Mouse (Mus musculus) left cerebral cortex, adult 11 months (tissue): ENCODE measurements at regions not wholly inside any gene's neighbourhood (a gene's known extent, or its start where the extent isn't known, plus 50 kb on each side); places are given as distances from the start of the nearest gene placed in this dataset.

ENCODE experiments used
- DNase-seq: peaks from one replicate; pipeline ENCODE4 v3.0.0; 2022; ENCODE audit warnings: low spot score

DNA sequence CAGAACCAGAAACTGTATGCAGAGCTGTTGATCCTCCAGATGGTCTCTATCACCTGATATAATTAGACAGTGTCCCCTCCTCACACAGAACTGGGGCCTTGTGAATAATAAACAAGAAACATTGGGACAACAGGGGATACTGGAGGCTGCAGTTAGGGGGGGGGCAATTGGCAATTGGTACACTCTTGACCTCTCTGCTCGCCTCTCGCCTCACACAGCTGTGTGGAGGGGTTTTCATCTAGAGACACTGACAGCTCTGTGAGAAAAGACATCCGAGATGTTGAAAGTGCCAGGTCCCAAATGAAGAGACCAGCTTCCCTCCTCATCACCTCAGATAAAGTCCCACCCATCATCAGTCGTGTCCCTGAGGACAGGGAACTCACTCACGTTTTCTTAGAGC, 277.7 kb upstream of the Xylt1 start:
- DNase-seq, result no peak

DNA sequence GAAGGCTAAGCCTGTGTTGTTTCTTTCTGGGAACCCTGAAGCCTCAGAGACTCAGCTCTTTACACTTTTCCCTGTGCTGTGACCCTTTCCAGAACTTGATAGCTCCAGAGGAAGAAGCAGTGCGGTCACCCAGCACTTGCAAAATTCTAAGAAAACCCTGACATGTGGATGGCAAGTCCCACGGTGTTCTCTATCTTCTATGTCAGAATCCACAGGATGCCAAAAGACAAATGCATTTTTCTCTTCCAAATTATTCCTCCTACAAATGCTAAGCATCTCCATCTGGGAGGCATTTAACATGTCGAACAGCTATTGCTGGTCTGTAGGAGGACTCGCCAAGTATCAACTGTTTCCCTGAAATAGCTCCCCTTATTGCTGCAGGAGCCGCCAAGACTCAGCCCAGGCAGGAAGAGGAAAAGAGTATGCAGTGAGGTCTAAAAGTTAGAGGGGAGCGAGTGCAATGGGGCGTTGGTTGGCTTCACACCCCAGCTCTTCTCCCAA, 274.0 kb upstream of the Xylt1 start:
- DNase-seq, result peak; percentile 74

DNA sequence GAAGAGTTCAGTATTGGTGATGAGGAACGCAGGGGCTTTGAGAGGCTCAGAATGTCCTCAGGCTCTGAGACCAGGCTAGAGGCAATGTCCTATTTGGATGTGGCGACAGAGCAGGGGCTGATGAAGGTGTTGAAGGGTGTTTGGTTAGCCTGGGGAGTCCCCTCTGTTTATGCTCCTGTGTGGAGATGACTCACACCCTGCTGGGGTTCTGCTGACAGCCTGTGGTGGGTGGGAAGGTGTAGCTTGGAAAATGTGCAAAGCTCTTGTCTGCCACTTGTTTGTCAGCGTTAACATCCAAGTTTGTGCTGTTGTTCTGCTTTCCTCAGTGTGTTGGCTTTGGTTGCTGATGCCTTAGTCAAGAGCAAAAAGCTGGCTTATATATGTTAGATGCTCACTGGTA, 272.4 kb upstream of the Xylt1 start:
- DNase-seq, result peak; percentile 41

GRCm38 (mm10) chr7:117127728-117128127, 253.1 kb upstream of the Xylt1 start:
- DNase-seq, result no peak

DNA sequence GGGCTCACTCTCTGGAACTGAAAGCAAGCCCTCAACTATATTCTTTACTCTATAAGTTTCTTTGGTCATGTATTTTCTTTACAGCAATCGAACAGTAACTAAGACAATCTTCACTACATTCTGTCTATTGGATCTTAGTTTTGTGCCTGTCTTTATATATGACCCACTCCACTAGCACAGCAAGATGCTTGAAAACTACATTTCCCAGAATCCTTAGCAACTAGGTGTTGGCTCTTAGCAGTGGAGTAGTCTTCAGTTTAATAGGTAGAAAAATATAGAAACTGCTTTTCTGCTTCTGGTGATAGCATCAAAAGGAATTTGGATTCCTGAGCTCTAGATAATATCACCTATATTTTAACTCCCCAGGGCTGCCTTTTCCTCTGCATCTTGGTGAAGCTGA, 245.9 kb upstream of the Xylt1 start:
- DNase-seq, result no peak

DNA sequence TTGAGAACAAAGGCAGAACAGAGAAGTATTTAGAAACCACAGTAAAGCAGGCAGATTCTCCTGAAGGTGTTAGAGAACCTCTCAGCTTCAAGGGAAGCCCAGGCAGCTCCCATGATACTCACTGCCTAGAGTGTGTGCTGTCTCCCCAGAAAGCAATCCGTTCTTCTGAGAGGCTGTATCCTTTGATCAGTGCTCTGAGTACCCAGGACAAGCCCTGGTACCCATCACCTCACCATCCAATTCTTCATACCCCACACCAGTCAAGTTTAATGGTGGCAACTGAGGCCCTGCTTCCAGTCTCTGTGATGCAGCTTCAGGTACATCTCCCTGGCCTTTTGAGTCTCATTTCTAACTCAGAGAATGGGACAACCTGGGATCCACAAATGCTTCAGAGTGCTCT, 242.1 kb upstream of the Xylt1 start:
- no peak for DNase-seq

DNA sequence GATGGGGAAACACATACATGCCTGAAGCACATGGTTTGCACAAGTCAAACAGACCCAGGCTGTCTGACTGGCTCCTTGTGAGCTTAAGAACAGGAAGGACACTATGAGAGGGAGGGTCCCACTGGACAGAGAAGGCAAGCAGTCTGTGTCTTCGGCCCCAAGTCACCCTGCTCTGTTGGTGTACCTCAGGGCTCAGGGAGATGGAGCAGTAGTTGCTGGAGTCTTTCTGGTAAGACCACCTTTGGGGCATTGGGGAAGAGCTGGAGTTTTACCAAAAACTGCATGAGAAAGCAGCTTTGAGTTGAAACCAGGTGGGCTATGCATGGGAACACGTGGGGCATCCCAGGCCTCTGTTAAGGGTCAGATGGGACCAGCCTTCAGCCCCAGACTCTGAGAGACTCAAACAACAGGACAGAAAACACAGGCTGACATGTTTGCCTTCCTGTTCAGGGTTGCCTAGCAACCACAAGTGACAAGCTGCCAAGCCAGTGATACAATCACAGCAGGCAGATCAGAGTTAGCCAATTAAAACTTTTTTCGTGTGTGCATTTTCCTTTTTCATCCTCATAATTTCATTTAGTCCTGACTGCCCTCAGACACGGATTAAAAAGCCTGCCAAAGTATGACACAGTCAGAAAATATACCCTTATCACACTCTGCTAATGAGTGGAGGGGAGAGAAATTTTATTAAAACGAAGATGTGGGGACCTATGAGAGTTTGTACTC, 241.4 kb upstream of the Xylt1 start:
- peak; percentile 23 for DNase-seq

DNA sequence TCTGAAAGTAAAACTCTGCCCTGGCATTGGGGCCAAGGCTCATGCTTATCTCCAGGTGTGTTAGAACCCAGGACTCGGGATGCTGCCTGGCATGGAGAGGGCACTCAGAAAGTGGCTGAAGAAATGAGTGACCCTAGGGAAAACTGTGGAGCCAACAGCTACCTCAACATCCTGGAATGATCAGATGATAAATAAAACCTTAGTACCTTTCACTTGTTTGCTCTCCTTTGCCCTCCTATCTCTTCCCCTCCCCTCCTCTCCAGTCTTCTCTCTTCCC, 240.9 kb upstream of the Xylt1 start:
- DNase-seq, result no peak

DNA sequence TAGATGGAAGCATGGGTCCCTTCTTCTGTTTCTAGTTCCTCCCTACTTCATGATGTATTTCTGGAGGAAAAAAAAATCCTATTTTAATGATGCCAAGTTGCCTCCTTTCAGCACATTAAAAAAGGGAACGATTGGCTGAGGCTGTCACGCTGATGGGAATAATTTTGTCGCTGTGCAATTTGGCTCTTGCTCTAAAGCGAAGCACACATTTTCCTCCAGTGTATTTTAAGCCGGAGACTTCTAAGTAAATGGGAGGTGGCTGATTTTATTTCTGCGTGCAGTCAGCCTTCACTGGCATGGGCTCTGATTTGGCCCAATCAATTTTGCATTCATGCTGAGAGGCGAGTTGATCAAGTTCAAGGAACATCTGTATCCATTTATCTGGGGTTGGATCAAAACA, 234.0 kb upstream of the Xylt1 start:
- peak; percentile 27 for DNase-seq

- DNase-seq, result no peak
Measured at GRCm38 (mm10) chr7:117150355-117150754, 230.4 kb upstream of the Xylt1 start.

GRCm38 (mm10) chr7:117153826-117154550, 226.8 kb upstream of the Xylt1 start:
- no peak for DNase-seq

- no peak for DNase-seq
Measured at GRCm38 (mm10) chr7:117161193-117161908, 219.4 kb upstream of the Xylt1 start.

DNA sequence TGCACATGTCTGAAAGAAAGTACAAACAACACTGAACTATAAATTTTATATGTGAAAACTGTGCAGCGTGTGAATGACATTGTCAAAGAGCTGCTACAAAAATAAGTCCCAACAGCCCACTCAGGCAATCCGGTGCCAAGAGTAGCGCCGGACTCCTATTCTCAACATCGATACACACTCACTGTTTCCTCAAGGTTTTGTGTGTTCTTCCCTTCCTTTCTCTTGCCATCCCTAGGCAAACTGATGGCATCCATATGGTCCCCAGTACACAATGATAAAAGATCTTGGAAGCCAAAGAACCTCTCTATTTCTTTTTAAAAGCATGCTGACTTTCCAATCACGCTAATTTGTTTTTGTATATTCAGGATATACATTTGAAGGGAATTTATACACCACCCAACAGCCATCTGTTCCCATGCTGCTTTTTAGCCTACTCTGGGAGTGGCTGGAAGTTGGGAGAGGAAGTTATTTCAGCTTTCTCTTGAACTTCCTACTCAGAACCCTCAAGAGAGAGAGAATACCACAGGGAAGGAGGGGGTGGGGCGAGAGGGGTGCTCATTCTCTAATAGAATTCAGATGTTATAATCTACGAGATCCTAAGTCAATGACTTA, 205.9 kb upstream of the Xylt1 start:
- peak; percentile 30 for DNase-seq

DNA sequence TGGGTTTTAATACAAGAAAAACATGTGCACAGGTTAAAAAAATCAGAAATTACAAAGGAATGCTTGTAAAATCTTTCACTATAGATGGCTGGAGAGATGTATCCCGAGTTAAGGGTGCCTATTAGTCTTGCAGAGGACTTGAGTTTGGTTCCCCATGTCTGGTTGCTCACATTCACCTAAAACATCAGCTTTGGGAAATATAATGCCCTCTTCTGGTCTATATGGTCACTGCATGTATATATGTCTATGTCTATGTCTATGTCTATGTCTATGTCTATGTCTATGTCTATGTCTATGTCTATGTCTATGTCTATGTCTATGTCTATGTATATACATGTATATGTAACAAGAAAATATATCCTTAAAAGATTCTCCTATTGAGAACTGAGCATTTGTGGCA, 196.8 kb upstream of the Xylt1 start:
- no peak for DNase-seq

- DNase-seq, result no peak
Measured at GRCm38 (mm10) chr7:117185891-117186290, 194.9 kb upstream of the Xylt1 start.

DNA sequence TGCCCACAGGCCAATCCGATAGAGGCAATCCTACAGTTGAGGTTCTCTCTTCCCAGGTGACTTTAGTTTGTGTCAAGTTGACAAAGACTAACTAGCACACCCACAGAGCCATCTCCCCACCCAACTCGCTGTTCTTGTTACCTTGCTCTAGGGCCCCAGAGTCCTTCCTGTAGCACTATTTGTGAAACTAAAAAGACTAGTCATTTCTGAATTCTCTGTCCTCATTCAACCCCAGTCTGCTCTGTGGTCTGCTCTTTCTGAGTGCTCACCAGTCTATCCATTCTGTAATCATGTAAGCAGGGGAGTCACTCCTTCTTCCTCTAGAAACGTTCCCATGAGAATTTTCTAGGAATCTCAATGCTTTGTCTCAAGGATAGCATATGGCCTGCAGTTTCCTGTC, 184.2 kb upstream of the Xylt1 start:
- DNase-seq, result no peak

GRCm38 (mm10) chr7:117226294-117226693, 154.5 kb upstream of the Xylt1 start:
- no peak for DNase-seq

- DNase-seq, result no peak
Measured at GRCm38 (mm10) chr7:117229619-117230018, 151.2 kb upstream of the Xylt1 start.

DNA sequence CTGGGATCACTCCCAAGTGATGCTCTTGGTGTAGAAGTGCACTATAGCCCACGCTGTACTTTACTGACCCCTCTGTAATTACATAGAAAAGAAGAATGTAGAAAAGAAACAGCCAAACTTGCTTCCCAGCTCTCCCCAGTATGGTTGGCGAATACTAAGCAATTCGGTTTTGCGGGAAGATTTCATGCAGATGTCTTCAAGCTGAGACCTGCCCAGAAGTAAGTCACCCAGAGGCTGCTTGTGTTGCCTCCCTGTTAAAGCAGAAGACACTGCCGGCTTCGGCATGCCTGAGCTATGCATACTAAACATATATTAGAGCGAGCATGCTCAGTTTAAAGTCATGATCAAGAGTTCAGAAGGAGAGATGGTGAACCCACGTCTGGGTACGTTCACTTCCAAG, 124.0 kb upstream of the Xylt1 start:
- DNase-seq, result no peak

GRCm38 (mm10) chr7:117258557-117258956, 122.2 kb upstream of the Xylt1 start:
- DNase-seq, result no peak

DNA sequence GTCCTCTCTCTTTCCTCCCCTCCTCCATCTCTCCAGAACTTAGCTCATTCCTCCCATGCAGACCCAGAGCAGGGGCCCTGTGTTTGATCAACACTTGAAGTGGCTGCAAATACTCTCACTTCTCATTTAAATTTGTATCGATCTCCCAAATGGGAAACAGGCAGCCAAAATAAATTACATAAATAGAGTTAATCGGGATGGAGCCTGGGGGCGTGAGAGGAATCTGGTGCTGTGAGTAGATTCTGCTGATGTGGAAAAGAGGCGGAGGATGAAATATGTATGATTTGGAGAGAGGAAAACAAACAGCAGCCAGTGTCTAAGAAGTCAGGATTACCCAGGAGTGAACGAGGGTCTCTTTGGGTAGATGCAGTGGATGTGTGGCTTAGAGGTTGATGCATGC, 121.6 kb upstream of the Xylt1 start:
- DNase-seq, result no peak

GRCm38 (mm10) chr7:117259674-117260294, 121.0 kb upstream of the Xylt1 start:
- no peak for DNase-seq
